Mouse (Mus musculus) central nervous system, embryonic 18 days (tissue): ENCODE data around the gene E130309D02Rik. TPM values are rescaled to one million over a fixed set of nuclear protein-coding genes. Genes with fewer than 3 reads are reported as not detected.

ENCODE experiments used
- polyA plus RNA-seq: library from polyadenylated mRNA; depleted of rRNA; stranded (reverse); fragments of >200 nt; gene quantifications from 2 replicates; pipeline ENCODE4 v1.2.3, GENCODE M21; 2012; rRNA removed

E130309D02Rik gene
- polyA plus RNA-seq = 15.8 and 18.7 TPM in 2 replicates

DNA sequence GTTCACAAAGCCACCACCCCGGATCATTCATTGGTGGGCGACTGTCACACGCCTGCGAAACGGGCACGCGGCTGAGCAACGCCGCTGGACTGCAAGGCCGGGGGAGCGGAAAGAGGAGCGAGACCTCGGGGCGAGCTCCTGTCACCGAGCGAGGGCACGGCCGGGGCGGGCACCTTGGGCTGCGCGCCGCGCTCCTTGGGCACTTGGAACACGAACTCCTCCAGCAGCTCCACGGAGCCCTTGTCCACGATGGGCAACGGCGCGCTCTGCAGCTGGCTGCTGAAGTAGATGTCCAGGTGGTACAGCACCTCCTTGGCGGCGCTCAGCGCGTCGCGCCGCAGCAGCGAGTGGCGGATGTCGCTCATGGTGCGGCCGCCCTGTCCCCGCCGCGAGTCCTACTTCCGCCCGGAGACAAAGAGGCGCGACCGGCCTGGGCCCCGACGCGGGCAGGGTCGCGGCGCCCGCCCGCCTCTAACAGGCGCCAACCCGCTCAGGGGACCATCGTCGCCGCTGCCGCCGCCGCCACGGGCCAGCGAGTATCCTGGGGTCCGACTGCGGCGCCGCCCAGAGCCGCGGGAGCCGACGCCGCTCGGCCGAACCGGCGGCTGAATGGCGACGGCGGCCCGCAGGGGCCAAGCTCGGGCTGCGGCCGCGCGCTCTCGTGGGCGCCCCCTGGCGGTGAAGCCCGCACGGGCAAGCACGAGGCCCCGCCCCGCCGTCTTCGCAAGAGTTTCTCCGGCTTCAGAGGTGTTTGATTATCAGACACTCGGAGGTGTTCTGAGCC, at the start of gene E130309D02Rik:
TSS of gene E130309D02Rik (minus strand) at position 631 of the 784 bp plus-strand sequence.

DNA sequence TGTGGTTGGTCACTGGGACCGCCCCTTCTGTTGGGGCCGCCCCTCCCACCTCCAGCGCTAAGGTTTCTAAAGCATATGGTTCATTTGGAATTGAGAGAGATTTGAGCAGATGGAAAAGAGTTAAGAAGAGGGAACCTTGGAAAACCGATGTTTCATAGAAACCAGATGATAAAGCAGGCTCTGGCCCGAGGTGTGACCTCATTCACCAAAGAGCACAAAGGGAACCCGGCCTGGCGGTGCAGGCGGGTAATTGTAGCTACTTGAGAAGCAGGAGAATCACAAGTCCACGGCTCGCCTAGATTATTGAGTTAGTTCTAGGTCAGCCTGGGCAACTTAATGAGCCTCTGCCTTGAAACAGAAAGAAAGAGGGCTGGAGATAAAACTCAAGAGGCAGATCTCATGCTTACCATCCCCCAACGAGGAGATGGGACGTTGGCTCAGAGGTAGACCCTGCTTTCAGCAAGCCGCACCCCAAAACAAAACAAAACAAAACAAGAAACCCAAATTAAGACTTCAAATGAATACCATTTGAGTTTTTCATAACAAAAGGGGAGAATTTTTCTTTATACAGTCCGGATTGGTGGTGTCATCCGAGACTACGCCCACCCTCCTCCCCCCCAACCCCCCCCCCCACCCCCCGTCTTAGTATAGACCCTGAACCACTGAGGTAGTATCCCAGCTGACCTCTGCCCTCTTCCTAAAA, 41.7 kb upstream of the E130309D02Rik start, which contains the start of gene Grid2ip:
TSS of gene Grid2ip (plus strand) at position 653 of the 703 bp plus-strand sequence.

DNA sequence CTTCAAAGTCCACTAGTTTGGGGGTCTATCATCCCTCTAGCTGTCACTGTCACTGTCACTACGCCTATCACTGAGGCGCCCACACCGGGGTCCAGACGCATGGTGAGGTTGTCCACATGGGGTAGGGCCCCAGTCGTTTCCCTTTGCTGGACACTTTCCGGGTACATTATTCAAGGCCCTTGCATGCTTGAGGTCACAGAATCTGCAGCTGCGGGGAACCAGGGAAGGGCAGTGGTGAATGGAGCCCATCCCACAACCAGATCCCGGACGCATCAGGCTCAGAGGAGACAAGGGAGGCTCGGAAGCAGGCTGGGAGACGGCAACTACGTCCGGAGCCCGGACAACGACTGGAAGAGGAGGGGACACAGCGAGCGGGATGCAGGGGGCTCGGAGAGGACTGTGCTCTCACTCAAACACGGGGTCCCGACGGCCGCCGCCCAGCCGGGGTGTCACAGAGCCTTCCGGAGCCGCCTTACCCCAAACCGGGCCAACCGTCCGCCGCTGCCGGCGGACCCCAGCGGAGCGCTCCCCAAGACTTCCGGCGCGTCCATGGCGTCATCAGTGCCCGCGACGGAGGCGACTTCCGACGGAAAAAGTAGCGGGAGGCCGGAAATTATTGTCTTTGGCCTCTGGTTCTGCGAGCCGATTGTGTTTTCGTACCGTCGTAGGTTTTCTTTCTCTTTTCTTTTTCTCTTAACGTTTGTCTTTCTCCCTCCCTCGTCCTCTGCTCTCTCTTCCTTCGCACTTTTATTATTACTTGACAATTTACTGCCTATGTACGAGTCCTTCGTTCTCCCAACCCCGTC, 13.7 kb upstream of the E130309D02Rik start, which contains the start of gene Zdhhc4:
TSS of gene Zdhhc4 (minus strand) at position 567 of the 806 bp plus-strand sequence.

DNA sequence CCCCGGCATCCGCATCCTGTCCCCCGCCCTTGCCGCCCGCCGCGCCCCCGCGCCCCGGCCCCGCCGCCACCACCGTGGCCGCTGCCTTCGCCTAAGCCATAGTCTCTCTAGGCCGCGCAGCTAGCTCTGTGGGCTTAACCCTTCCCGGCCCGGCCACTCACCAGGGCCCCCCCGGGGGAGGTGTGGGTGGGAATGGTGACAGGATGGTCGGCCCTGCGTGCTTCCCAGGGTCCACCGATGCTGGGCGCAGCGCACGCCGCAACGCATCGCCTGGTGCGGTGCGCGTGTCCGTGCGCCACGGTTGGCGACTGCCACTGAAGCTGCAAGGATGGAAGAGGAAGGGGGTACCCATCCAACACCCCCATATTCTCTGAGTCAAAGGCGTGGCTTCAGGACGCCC, 21.8 kb downstream of the E130309D02Rik start, which contains the start of gene Zfp853:
TSS of gene Zfp853 (minus strand) at position 220 of the 400 bp plus-strand sequence.

DNA sequence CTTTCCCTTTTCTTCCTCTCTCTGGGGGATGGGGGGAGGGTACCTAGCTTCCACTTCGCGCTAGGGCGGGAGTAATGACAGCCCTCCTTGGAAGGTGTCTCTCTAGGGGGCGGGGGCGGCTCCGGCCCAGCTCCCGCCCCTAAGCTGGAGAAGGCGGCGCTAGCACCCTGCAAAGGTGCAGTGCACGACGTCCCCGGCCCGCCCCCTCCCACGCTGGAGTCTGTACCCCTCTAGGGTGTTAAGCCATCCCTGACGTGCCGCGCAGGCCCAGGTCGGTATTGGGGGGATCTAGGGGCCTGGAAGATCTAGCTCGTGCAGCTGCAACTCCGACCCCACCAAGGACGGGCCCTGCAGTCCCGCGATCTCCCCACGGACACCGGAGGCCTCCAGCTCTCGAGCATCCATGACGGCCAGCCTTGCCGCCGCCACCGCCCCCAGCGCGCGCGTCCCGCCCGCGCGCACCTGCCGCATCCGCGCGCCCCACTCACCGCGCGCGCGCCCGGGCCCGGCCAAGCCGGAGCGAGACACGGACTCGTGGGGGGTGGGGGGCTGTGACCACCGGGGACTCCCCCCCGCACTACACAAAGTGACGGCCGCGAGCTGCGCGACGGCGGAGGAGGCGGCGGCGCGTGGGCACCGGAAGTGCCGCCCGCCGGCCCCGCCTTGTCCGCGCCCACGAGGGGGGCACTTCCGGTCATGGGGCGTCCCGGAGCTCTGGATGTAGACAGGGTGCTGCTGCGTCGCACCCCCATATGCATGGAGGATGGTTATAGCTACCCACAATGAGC, 45.6 kb downstream of the E130309D02Rik start, which contains the start of gene Zfp316:
TSS of gene Zfp316 (minus strand) at position 660 of the 788 bp plus-strand sequence.

Other genes with a start within 250 kb of the E130309D02Rik start
- gene Rnf216, start 202.4 kb downstream of the E130309D02Rik start, polyA plus RNA-seq = 24.1 and 25.7 TPM in 2 replicates
- not detected in 2 replicates for gene Olfr718-ps1, start 167.8 kb downstream of the E130309D02Rik start, polyA plus RNA-seq
- gene Rbak, start 134.6 kb downstream of the E130309D02Rik start, polyA plus RNA-seq = 17.1 and 17.5 TPM in 2 replicates
- gene Spdye4b, start 134.3 kb downstream of the E130309D02Rik start, polyA plus RNA-seq = not detected in 2 replicates
- gene Spdye4a, start 88.5 kb downstream of the E130309D02Rik start, polyA plus RNA-seq = not detected in 2 replicates
- gene Zfp12, start 80.2 kb downstream of the E130309D02Rik start, polyA plus RNA-seq = 28.1 TPM in 2 replicates
- 15.0 and 18.3 TPM in 2 replicates for gene Zfp316, start 45.3 kb downstream of the E130309D02Rik start, polyA plus RNA-seq
- 7.9 and 8.2 TPM in 2 replicates for gene Zfp853, start 21.7 kb downstream of the E130309D02Rik start, polyA plus RNA-seq
- gene Zdhhc4, start 13.9 kb upstream of the E130309D02Rik start, polyA plus RNA-seq = 55.5 and 60.8 TPM in 2 replicates
- 2.0 and 2.4 TPM in 2 replicates for gene Grid2ip, start 42.0 kb upstream of the E130309D02Rik start, polyA plus RNA-seq
- 46.2 and 52.4 TPM in 2 replicates for gene Kdelr2, start 88.5 kb upstream of the E130309D02Rik start, polyA plus RNA-seq
- gene Daglb, start 149.2 kb upstream of the E130309D02Rik start, polyA plus RNA-seq = 15.4 and 15.8 TPM in 2 replicates
- 532 and 542 TPM in 2 replicates for gene Rac1, start 212.7 kb upstream of the E130309D02Rik start, polyA plus RNA-seq